Mouse (Mus musculus): ENCODE data around the gene Nek6. TPM values are rescaled to one million over a fixed set of nuclear protein-coding genes. Genes with fewer than 3 reads are reported as not detected.

Nek6 gene
- polyA plus RNA-seq, 1 experiment from 2014 or later, result 85.1 TPM

DNA sequence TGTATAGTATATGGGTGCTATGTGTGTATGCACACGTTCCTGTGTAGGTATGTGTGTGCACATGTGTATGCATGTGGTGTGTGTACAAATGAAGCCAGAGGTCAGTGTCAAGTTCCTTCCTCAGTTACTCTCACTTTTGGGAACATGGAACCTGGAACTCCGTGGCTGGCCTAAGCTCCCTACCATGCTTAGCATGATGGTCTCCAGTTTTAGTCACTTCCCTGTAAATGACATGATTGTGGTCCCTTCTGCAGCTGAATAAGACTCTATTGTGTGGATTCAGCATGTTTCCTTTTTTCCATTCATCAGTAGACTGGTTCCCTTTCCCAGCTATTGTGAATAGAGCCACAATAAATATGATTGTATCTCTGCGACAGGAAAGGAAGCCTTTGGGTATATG, 31.9 kb upstream of the Nek6 start:
- Histone ChIP-seq H3K36me3 (ENCODE audit: control insufficient read depth, insufficient read depth, low read length) (no peaks in the 10 kb centered on the region), H3K9me3 (replicated peaks; ENCODE audit: control insufficient read depth, low read length) (no peaks in the 10 kb centered on the region), H3K4me2 (no peak overlapping the region), H3K4me1 (ENCODE audit: control insufficient read depth, insufficient read depth, low read length) (0 out of 2 replicates have a peak, but pooled peaks cover 2% of the 10 kb centered on the region), H3K9ac (ENCODE audit: low read depth, low read length) (no peak overlapping the region), H3K4me3 (ENCODE audit: low read depth, low read length) (no peak overlapping the region), H3K27ac (ENCODE audit: low read depth, low read length) (no peak overlapping the region), H3K27me3 (ENCODE audit: control insufficient read depth, insufficient read depth, low read length) (no peaks in the 10 kb centered on the region)
- ATAC-seq (replicated peaks; ENCODE audit: insufficient number of reproducible peaks, low FRiP score, low TSS enrichment), result no peak
- WGBS (ENCODE audit: insufficient replicate concordance), result 76% methylated on average over 3 of the region's 3 CpGs

DNA sequence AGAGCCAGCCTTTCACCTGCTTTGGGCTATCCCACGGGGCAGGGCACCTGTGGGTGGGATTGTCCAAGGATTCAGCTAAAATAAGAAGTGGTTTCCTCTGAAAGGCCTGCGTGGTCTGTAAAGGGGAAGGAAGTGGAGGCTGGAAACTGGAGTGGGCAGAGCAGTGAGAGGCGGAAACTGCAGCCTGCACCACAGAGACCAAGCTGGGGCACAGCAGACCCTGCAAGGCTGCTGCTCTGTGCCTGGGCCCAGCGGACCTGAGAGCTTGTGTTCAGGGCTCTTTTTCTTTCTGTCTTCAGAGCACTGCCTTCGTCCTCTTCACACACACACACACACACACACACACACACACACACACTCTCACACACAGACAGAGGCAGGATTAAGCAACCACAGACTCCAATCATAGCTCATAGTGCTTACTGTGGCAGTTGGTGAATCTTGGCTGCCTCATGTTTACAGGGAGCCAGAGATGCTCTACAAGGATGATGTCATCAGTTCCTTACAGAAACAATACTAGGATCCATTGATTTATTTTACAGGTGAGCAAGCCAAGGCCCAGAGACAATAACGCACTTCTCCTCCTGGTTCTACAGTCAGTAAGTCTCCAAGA, 30.2 kb upstream of the Nek6 start:
- no peaks in the 10 kb centered on the region for H3K36me3 ChIP-seq (ENCODE audit: control insufficient read depth, insufficient read depth, low read length)
- WGBS (ENCODE audit: insufficient replicate concordance), result 71% methylated on average over 6 of the region's 6 CpGs
- no peaks in the 10 kb centered on the region for H3K9me3 ChIP-seq (replicated peaks; ENCODE audit: control insufficient read depth, low read length)
- H3K4me1 ChIP-seq (ENCODE audit: control insufficient read depth, insufficient read depth, low read length), result peaks cover 3% of the 10 kb centered on the region; the same call in 1 of the 2 replicates
- H3K4me2 ChIP-seq, result no peak overlapping the region
- H3K27ac ChIP-seq (ENCODE audit: low read depth, low read length), result no peak overlapping the region
- no peak overlapping the region for H3K9ac ChIP-seq (ENCODE audit: low read depth, low read length)
- H3K4me3 ChIP-seq (ENCODE audit: low read depth, low read length), result no peak overlapping the region
- ATAC-seq (replicated peaks; ENCODE audit: insufficient number of reproducible peaks, low FRiP score, low TSS enrichment), result no peak
- no peaks in the 10 kb centered on the region for H3K27me3 ChIP-seq (ENCODE audit: control insufficient read depth, insufficient read depth, low read length)

DNA sequence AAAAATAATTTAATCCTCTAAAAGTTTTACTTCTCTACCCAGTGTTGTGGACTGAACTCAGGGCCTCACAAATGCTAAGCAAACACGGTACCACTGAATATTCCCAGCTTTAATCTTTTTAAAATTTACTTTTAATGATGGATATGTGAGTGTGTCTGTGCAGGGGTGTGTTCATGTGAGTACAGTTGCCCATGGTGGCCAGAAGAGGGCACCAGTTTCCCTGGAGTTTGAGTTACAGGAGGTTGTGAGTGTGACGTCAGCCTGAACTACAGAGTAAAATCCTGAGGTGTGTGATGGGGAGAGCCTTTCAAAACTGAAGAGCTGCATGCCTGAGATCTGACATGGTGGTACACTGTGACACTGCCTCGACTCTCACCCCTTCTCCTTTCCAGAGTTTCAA, 29.3 kb upstream of the Nek6 start:
- no peak overlapping the region for H3K4me3 ChIP-seq (ENCODE audit: low read depth, low read length)
- ATAC-seq (replicated peaks; ENCODE audit: insufficient number of reproducible peaks, low FRiP score, low TSS enrichment), result no peak
- no peak overlapping the region for H3K27ac ChIP-seq (ENCODE audit: low read depth, low read length)
- no peaks in the 10 kb centered on the region for H3K27me3 ChIP-seq (ENCODE audit: control insufficient read depth, insufficient read depth, low read length)
- H3K36me3 ChIP-seq (ENCODE audit: control insufficient read depth, insufficient read depth, low read length), result no peaks in the 10 kb centered on the region
- no peaks in the 10 kb centered on the region for H3K9me3 ChIP-seq (replicated peaks; ENCODE audit: control insufficient read depth, low read length)
- H3K9ac ChIP-seq (ENCODE audit: low read depth, low read length), result no peak overlapping the region
- WGBS (ENCODE audit: insufficient replicate concordance), result 78% methylated on average over 3 of the region's 3 CpGs
- peaks cover 8% of the 10 kb centered on the region; the same call in 1 of the 2 replicates for H3K4me1 ChIP-seq (ENCODE audit: control insufficient read depth, insufficient read depth, low read length)
- no peak overlapping the region for H3K4me2 ChIP-seq

DNA sequence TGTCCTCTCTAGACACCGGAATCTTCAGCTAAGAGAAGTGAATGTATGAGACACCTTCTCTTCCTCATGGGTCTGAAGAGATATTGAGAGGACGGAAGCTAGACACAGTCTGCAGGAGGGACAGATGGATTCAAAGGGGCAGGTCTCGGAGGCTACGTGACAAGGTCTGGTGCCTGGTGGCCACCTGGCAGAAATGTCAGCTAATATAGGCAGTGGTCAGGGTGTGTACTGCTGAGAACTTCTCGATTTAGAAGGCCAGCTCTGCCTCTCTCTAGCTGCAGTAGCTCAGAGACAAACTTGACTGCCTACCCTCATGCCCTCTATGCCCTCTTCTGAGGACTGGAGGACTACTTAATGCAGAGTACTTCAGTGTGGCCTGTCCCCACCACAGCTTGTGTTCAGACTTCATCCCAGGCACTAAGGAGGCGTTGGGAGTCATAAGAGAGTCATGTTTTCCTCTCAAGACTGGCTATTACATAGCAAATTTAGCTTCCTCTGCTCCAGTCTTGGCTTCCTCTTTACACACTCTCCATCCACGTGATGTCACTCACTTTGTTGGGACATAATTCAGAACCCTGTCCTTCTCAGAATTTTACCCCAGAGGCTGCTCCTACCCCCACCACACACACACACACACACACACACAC, 28.3 kb upstream of the Nek6 start:
- no peak for ATAC-seq (replicated peaks; ENCODE audit: insufficient number of reproducible peaks, low FRiP score, low TSS enrichment)
- no peaks in the 10 kb centered on the region for H3K27me3 ChIP-seq (ENCODE audit: control insufficient read depth, insufficient read depth, low read length)
- no peak overlapping the region for H3K4me3 ChIP-seq (ENCODE audit: low read depth, low read length)
- H3K4me1 ChIP-seq (ENCODE audit: control insufficient read depth, insufficient read depth, low read length), result peaks cover 8% of the 10 kb centered on the region; the same call in 1 of the 2 replicates
- no peaks in the 10 kb centered on the region for H3K9me3 ChIP-seq (replicated peaks; ENCODE audit: control insufficient read depth, low read length)
- no peak overlapping the region for H3K4me2 ChIP-seq
- no peak overlapping the region for H3K27ac ChIP-seq (ENCODE audit: low read depth, low read length)
- 81% methylated on average over 7 of the region's 7 CpGs for WGBS (ENCODE audit: insufficient replicate concordance)
- H3K36me3 ChIP-seq (ENCODE audit: control insufficient read depth, insufficient read depth, low read length), result no peaks in the 10 kb centered on the region
- H3K9ac ChIP-seq (ENCODE audit: low read depth, low read length), result no peak overlapping the region

DNA sequence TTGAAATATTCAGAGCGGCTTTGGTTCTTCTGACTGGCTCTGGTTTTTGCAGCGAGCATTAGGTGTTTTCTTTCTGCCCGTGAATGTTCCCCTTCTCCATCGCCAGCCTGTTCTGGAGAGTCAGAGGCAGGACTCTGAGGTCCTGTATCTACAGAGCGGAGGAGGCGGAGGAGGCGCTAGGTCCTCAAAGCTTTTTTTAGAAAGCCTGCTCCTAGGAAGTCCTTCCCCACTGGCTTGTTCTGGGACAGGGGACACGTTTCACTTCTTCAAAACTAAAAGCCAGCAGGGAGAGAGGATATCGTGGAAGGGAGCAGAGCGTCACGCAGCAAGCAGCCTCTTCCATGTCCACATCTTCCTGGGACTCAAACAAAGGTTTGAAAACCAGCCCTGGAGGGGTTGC, 26.9 kb upstream of the Nek6 start:
- Histone ChIP-seq H3K9me3 (replicated peaks; ENCODE audit: control insufficient read depth, low read length) (no peaks in the 10 kb centered on the region), H3K4me3 (ENCODE audit: low read depth, low read length) (no peak overlapping the region), H3K27me3 (ENCODE audit: control insufficient read depth, insufficient read depth, low read length) (no peaks in the 10 kb centered on the region), H3K36me3 (ENCODE audit: control insufficient read depth, insufficient read depth, low read length) (no peaks in the 10 kb centered on the region), H3K4me2 (peak overlapping the region; percentile 19), H3K27ac (ENCODE audit: low read depth, low read length) (no peak overlapping the region), H3K4me1 (ENCODE audit: control insufficient read depth, insufficient read depth, low read length) (peaks cover 8% of the 10 kb centered on the region; the same call in 1 of the 2 replicates), H3K9ac (ENCODE audit: low read depth, low read length) (no peak overlapping the region)
- no peak for ATAC-seq (replicated peaks; ENCODE audit: insufficient number of reproducible peaks, low FRiP score, low TSS enrichment)
- WGBS (ENCODE audit: insufficient replicate concordance), result 58% methylated on average over 11 of the region's 11 CpGs

DNA sequence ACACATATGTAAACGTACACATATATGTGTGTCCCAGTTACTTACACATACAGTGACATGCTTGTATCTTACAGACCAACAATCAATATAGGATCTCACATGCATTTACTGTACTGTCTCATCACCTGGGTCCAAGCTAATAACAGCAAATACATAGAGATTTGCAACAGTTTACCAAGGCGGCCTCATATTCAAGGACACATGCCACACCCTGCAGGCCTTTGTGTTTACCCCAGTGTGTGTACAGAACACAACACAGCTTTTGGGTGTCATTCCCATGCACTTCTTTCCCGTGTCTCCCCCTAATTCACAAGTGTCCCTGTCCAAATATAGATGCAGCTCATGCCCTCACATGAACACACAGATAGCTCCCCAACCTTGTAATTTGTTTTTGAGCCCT, 26.0 kb upstream of the Nek6 start:
- no peaks in the 10 kb centered on the region for H3K9me3 ChIP-seq (replicated peaks; ENCODE audit: control insufficient read depth, low read length)
- no peak for ATAC-seq (replicated peaks; ENCODE audit: insufficient number of reproducible peaks, low FRiP score, low TSS enrichment)
- no peaks in the 10 kb centered on the region for H3K27me3 ChIP-seq (ENCODE audit: control insufficient read depth, insufficient read depth, low read length)
- peaks cover 8% of the 10 kb centered on the region; the same call in 1 of the 2 replicates for H3K4me1 ChIP-seq (ENCODE audit: control insufficient read depth, insufficient read depth, low read length)
- H3K9ac ChIP-seq (ENCODE audit: low read depth, low read length), result no peak overlapping the region
- H3K4me2 ChIP-seq, result no peak overlapping the region
- 0 out of 2 replicates have a peak overlapping the region, but pooled peaks have one; percentile 18 for H3K27ac ChIP-seq (ENCODE audit: low read depth, low read length)
- no peaks in the 10 kb centered on the region for H3K36me3 ChIP-seq (ENCODE audit: control insufficient read depth, insufficient read depth, low read length)
- WGBS (ENCODE audit: insufficient replicate concordance), result 75% methylated on average over 3 of the region's 3 CpGs
- no peak overlapping the region for H3K4me3 ChIP-seq (ENCODE audit: low read depth, low read length)

DNA sequence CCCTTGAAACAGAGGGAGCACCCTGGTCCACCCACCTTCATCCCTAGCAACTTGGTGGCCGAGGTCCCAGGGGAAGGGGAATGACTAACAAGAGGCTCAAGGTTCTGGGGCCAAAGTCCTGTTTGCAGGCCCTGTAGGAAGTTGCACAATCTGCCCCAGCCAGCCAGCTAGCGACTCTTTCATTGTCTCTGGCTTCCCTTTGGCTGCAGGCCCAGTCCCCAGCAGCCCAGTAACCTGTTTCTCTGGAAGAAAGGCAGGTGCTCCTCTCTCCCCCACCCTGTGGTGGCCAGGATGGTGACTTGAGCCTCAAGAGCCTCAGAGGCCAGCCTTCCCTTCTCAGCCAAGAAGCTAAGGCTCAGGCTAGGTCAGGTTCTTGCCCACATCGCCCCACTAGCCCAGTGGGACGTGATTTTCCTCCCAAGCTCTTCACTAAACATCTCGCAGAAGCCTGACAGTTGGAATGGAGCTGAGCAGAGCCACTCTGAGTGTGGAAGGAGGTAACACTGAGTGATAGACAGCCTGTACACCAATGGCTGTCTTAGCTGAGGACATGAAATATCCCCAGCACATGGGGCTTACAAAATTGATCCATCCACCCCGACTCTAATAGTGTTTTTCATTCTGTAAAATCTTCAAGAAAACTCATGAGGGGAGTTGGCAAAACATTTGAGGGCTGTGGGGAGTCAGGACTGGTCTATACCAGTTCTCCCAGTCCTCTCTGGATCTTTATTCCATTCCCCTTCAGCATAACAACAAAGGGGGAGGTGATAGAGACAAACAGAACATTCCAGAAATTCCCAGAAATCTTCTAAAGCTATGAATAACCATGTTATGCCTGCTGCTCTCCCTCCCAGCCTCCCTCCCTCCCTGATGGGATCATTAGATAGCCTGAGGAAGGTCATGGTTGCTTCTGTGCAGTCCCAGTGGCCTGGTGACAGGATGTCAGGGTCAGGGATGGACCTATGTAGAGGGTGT, 25.2 kb upstream of the Nek6 start:
- 70% methylated on average over 6 of the region's 6 CpGs for WGBS (ENCODE audit: insufficient replicate concordance)
- 0 out of 2 replicates have a peak overlapping the region, but pooled peaks have one; percentile 18 for H3K27ac ChIP-seq (ENCODE audit: low read depth, low read length)
- H3K9me3 ChIP-seq (replicated peaks; ENCODE audit: control insufficient read depth, low read length), result no peaks in the 10 kb centered on the region
- H3K4me2 ChIP-seq, result no peak overlapping the region
- H3K4me3 ChIP-seq (ENCODE audit: low read depth, low read length), result no peak overlapping the region
- H3K27me3 ChIP-seq (ENCODE audit: control insufficient read depth, insufficient read depth, low read length), result no peaks in the 10 kb centered on the region
- H3K9ac ChIP-seq (ENCODE audit: low read depth, low read length), result no peak overlapping the region
- H3K4me1 ChIP-seq (ENCODE audit: control insufficient read depth, insufficient read depth, low read length), result peaks cover 8% of the 10 kb centered on the region; the same call in 1 of the 2 replicates
- H3K36me3 ChIP-seq (ENCODE audit: control insufficient read depth, insufficient read depth, low read length), result no peaks in the 10 kb centered on the region
- no peak for ATAC-seq (replicated peaks; ENCODE audit: insufficient number of reproducible peaks, low FRiP score, low TSS enrichment)

DNA sequence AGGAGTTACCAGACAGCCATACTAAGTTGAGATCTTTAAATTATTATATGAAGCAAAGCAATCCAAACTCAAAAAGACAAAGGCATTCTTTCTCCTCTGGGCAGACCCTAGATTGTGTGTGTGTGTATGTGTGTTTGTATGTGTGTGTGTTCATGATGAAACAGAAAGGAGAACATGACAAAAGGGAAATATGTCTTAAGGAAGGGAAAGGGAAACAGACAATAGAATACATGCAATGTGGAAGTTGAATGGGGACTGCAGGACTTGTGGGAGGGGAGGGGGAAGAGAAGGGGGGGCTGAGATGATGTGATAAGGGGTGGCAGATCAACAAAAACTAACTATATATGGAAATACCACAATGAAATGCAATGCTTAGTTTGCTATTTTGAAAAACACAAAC, 13.8 kb upstream of the Nek6 start:
- no peaks in the 10 kb centered on the region for H3K4me1 ChIP-seq (ENCODE audit: control insufficient read depth, insufficient read depth, low read length)
- no peaks in the 10 kb centered on the region for H3K9me3 ChIP-seq (replicated peaks; ENCODE audit: control insufficient read depth, low read length)
- no peak overlapping the region for H3K4me2 ChIP-seq
- H3K27me3 ChIP-seq (ENCODE audit: control insufficient read depth, insufficient read depth, low read length), result no peaks in the 10 kb centered on the region
- H3K27ac ChIP-seq (ENCODE audit: low read depth, low read length), result no peak overlapping the region
- no peak overlapping the region for H3K9ac ChIP-seq (ENCODE audit: low read depth, low read length)
- no peak for ATAC-seq (replicated peaks; ENCODE audit: insufficient number of reproducible peaks, low FRiP score, low TSS enrichment)
- H3K4me3 ChIP-seq (ENCODE audit: low read depth, low read length), result no peak overlapping the region
- H3K36me3 ChIP-seq (ENCODE audit: control insufficient read depth, insufficient read depth, low read length), result no peaks in the 10 kb centered on the region

All from heart, embryonic 11.5 days (tissue).